Mouse (Mus musculus) ES-Bruce4 (cell line): ENCODE measurements at regions not wholly inside any gene's neighbourhood (a gene's known extent, or its start where the extent isn't known, plus 50 kb on each side); places are given as distances from the start of the nearest gene placed in this dataset.

ENCODE experiments used
- H3K27ac ChIP-seq: 2 replicates; pipeline ENCODE4 v1.5.1; 2012; ENCODE audit warnings: low read length, inconsistent platforms; ENCODE audit not compliant: insufficient read depth
- H3K27me3 ChIP-seq: 2 replicates; pipeline ENCODE4 v1.6.1; 2012; ENCODE audit warnings: mild to moderate bottlenecking, low read length, inconsistent platforms; ENCODE audit not compliant: control insufficient read depth, poor library complexity, insufficient read depth, severe bottlenecking
- H3K36me3 ChIP-seq: 2 replicates; pipeline ENCODE4 v1.6.1; 2012; ENCODE audit warnings: inconsistent platforms, mild to moderate bottlenecking, low read length, moderate library complexity; ENCODE audit not compliant: control insufficient read depth, poor library complexity, insufficient read depth, severe bottlenecking
- H3K4me1 ChIP-seq: one replicate; pipeline ENCODE4 v1.8.1; 2011; ENCODE audit warnings: low read length; ENCODE audit not compliant: control insufficient read depth, insufficient read depth
- H3K4me3 ChIP-seq: 2 replicates; pipeline ENCODE4 v1.5.1; 2011; ENCODE audit warnings: low read depth, mild to moderate bottlenecking, low read length
- H3K9ac ChIP-seq: 2 replicates; pipeline ENCODE4 v1.6.1; 2012; ENCODE audit warnings: low read depth, mild to moderate bottlenecking, inconsistent platforms; ENCODE audit not compliant: poor library complexity, severe bottlenecking
- H3K9me3 ChIP-seq: replicated peaks from 2 replicates; pipeline ENCODE4 v1.6.1; 2012; ENCODE audit warnings: mild to moderate bottlenecking, low read length, inconsistent platforms; ENCODE audit not compliant: control insufficient read depth, poor library complexity, insufficient read depth, severe bottlenecking
- CTCF ChIP-seq: IDR thresholded peaks from one replicate; pipeline ENCODE4 v1.8.1; 2011; ENCODE audit warnings: low read depth, low read length
- EP300 ChIP-seq: IDR thresholded peaks from 2 replicates; pipeline ENCODE4 v1.6.1; 2011; ENCODE audit warnings: low read depth, low read length; ENCODE audit not compliant: insufficient read depth
- POLR2A ChIP-seq: IDR thresholded peaks from one replicate; pipeline ENCODE4 v1.8.1; 2011; ENCODE audit warnings: low read length; ENCODE audit not compliant: insufficient read depth

GRCm38 (mm10) chr9:61047289-61047688 is 252.9 kb downstream of the Uaca start:
- Histone ChIP-seq H3K9me3 (no peaks in the 10 kb centered on the region), H3K27me3 (no peaks in the 10 kb centered on the region), H3K4me1 (no peaks in the 10 kb centered on the region), H3K27ac (no peak overlapping the region), H3K9ac (no peak overlapping the region), H3K36me3 (no peaks in the 10 kb centered on the region), H3K4me3 (no peak overlapping the region)
- no peak for TF ChIP-seq CTCF
- no peak for TF ChIP-seq POLR2A
- TF ChIP-seq EP300: no peak

DNA sequence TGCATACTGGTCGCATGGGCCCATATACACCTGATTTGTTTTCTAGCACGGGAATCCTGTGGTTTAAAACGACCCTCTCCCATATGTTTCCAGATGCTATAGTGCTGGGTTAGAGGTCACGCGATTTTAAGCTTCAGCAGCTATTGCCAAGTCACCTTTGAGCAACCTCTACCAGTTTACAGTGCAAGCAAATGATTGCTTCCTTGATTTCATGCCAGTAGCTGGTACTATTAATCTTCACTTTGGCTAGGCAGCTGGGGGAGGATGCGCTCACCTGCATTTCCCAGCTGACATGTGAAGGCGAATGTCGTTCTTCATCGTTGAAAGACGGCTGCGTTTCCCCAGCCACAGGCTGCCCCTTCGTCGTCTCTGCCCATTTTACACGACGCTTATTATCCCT is 254.2 kb downstream of the Uaca start:
- Histone ChIP-seq H3K9me3 (no peaks in the 10 kb centered on the region), H3K27me3 (no peaks in the 10 kb centered on the region), H3K9ac (no peak overlapping the region), H3K4me1 (peaks cover 2% of the 10 kb centered on the region), H3K27ac (no peak overlapping the region), H3K4me3 (no peak overlapping the region), H3K36me3 (no peaks in the 10 kb centered on the region)
- TF ChIP-seq CTCF (no peak), POLR2A (no peak), EP300 (no peak)

GRCm38 (mm10) chr9:61052621-61053020 is 258.3 kb downstream of the Uaca start:
- no peaks in the 10 kb centered on the region for H3K27me3 ChIP-seq
- no peaks in the 10 kb centered on the region for H3K36me3 ChIP-seq
- H3K9me3 ChIP-seq: no peaks in the 10 kb centered on the region
- TF ChIP-seq CTCF (no peak), EP300 (no peak), POLR2A (no peak)
- no peak overlapping the region for H3K9ac ChIP-seq
- no peak overlapping the region for H3K4me3 ChIP-seq
- H3K27ac ChIP-seq: no peak overlapping the region
- peaks cover 2% of the 10 kb centered on the region for H3K4me1 ChIP-seq

- Histone ChIP-seq H3K9ac (no peak overlapping the region), H3K4me3 (no peak overlapping the region), H3K27ac (no peak overlapping the region), H3K36me3 (no peaks in the 10 kb centered on the region), H3K4me1 (peaks cover 2% of the 10 kb centered on the region), H3K27me3 (no peaks in the 10 kb centered on the region), H3K9me3 (no peaks in the 10 kb centered on the region)
- TF ChIP-seq CTCF (peak; percentile 26), EP300 (no peak), POLR2A (no peak)
Observed at GRCm38 (mm10) chr9:61054427-61054826, 260.1 kb downstream of the Uaca start.

- Histone ChIP-seq H3K9me3 (no peaks in the 10 kb centered on the region), H3K9ac (no peak overlapping the region), H3K27me3 (no peaks in the 10 kb centered on the region), H3K36me3 (no peaks in the 10 kb centered on the region), H3K4me1 (peaks cover 2% of the 10 kb centered on the region), H3K27ac (no peak overlapping the region), H3K4me3 (no peak overlapping the region)
- TF ChIP-seq EP300 (no peak), CTCF (no peak), POLR2A (no peak)
Observed at GRCm38 (mm10) chr9:61055392-61055791, 261.1 kb downstream of the Uaca start.

- no peak overlapping the region for H3K4me3 ChIP-seq
- no peaks in the 10 kb centered on the region for H3K36me3 ChIP-seq
- H3K9ac ChIP-seq: no peak overlapping the region
- H3K27me3 ChIP-seq: no peaks in the 10 kb centered on the region
- H3K9me3 ChIP-seq: no peaks in the 10 kb centered on the region
- no peak overlapping the region for H3K27ac ChIP-seq
- no peak for TF ChIP-seq CTCF
- no peak for TF ChIP-seq POLR2A
- TF ChIP-seq EP300: no peak
- H3K4me1 ChIP-seq: peaks cover 2% of the 10 kb centered on the region
Observed at GRCm38 (mm10) chr9:61055928-61056730, 261.8 kb downstream of the Uaca start.
